Mouse (Mus musculus) G1E (cell line): ENCODE measurements around the gene Cul7.

Experiments used
- CTCF ChIP-seq: IDR thresholded peaks from 2 replicates; pipeline ENCODE4 v1.5.1; 2012; ENCODE audit warnings: low read depth, low read length, inconsistent platforms, mixed read lengths
- GATA1 ChIP-seq: IDR thresholded peaks from 2 replicates; pipeline ENCODE4 v1.6.1; 2012; ENCODE audit warnings: borderline replicate concordance, low read length, inconsistent platforms, mixed read lengths
- TAL1 ChIP-seq: conservative IDR thresholded peaks from 2 replicates; pipeline ENCODE4 v1.6.1; 2012; ENCODE audit warnings: low read depth, low read length, inconsistent platforms, mixed read lengths

- TF ChIP-seq CTCF (no peak), GATA1 (no peak), TAL1 (no peak)
Observed at GRCm38 (mm10) chr17:46710959-46711597, 60.9 kb downstream of the Cul7 start, which contains the start of gene Pex6.
